Mouse (Mus musculus) gastrocnemius, postnatal 4 days (tissue): Measurements from ENCODE around the gene Crym. TPM values are rescaled to one million over a fixed set of nuclear protein-coding genes. Genes with fewer than 3 reads are reported as not detected.
A peak's percentile ranks its signal among the peaks of the same experiment; 100 is the strongest.

Experiments used
- DNase-seq, 2 experiments: peaks; one replicate each; pipeline ENCODE4 v3.0.0; 2021 to 2022; ENCODE audit warnings: low spot score in 2 of 2, mixed read lengths in 2 of 2
- long read RNA-seq, 2 experiments: library from polyadenylated mRNA; stranded (forward); transcript quantifications; one replicate each; pipeline ENCODE4 v2.0.0; 2021
- total RNA-seq, 2 experiments: library from RNA; stranded (reverse); gene quantifications; 2 replicates each; pipeline ENCODE4 v1.2.3; 2021

The Crym gene
- 10 to 100 TPM; 20.3 to 22.2 TPM for total RNA-seq
- long read RNA-seq, experiment 1, transcript Crym-201 (8 exons, 1,383 nt), result major isoform, 14 of 30 reads
- long read RNA-seq, experiment 1, partial matches to known transcripts, result 10 of 30 reads
- long read RNA-seq, experiment 1, other reads (novel, unspliced or antisense), result 6 of 30 reads
- long read RNA-seq, experiment 2, transcript Crym-201 (8 exons, 1,383 nt), result major isoform, 10 of 21 reads
- long read RNA-seq, experiment 2, partial matches to known transcripts, result 8 of 21 reads
- long read RNA-seq, experiment 2, other reads (novel, unspliced or antisense), result 3 of 21 reads

DNA sequence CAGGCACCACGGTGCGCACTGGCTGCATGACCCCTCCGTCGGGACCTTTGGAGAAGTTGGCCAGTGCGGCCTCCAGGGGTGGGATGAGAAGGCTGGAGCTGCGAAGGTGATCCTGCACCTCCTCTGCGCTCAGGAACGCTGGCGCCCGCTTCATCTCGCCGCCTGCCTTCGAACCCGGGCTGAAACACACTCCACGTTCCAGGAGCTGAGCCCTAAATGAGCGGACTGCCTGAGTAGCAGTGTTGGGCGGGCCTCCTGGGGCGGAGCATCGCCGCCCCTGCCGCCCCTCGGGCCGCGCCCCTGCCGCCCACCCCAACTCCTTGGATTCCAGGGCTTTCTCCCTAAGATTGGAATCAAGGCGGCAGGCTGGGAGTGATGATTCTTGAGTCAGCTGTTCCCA, at the start of gene Crym:
Gene Crym (minus strand): TSS at position 341 of the 400 bp plus-strand sequence.
- no peak for DNase-seq

DNA sequence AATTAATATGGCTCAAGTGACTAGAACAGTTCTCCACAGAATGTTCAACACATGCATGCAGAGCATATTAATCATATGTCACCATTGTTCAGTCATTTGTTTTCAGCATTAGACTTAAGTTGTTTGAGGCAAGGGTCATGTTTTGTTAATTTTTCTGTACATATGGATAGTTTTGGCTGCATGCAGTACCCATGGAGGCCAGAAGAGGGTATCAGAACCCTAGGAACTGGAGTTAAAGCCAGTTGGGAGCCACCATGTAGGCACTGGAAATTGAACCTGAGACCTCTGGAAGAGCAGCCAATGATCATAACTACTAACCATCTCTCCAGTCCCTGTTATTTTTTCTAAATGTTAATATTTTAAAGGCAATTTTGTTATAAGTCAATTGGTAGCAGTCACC, 39.2 kb upstream of the Crym start:
- DNase-seq, result no peak

DNA sequence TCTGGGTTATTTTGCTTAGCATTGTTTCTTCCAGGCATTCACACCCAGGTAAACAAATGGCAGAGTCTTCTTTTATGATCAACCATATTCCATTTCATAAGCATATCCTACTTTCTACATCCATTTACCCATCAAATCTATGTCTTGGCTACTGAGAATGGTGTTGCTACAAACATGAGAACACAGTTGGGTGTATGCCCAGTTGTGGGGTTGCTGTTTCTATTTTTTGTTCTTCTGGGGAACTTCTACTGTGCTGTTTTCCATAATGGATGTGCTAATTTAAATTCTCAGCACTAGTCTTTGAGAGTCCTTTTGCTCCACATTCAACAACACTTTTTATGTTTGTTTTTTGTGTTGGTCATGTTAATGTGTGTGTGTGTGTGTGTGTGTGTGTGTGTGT, 26.6 kb upstream of the Crym start:
- no peak for DNase-seq

DNA sequence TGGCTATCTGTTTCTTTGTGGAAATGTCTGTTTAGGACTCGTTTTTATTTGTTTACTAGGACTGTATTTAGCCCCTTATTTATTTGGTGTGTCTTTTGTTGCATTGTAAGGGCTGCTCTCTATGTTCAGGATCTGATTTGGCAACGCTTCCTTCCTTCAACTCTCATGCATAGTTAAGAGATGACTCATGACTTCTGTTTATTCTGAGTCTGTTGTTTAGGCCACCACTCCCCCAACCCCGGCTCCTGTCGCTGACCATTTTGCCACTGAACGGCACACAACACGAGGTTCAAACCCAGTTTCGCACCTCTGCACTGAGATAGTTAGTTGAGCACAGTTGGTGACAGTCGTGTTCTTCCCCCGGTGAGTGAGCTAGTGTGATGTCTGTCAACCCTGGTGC, 4.1 kb upstream of the Crym start:
- no peak for DNase-seq

DNA sequence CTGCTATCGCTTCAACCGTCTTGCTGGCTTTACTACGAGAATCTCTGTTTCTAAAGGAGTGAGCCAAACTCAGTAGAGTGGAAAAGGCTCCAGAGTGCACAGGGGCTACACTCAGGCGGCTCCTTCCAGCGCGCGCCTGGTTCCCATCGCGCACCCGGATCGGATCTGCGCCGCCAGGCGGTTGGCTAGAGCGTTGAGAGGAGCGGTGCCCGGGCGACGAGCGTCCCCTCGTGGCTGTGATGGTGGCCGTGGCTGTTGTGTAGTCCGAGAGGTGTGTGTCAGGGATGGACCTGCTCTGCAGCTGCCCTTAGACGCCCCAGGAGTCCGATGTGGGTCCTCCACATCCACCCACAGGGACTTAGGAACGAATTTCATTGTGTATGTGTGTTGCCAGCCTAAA, 1.9 kb upstream of the Crym start, which contains the start of gene Abca14:
Gene Abca14 (plus strand): TSS at position 173 of the 400 bp plus-strand sequence.
- peak; percentile 67 to 79 for DNase-seq

DNA sequence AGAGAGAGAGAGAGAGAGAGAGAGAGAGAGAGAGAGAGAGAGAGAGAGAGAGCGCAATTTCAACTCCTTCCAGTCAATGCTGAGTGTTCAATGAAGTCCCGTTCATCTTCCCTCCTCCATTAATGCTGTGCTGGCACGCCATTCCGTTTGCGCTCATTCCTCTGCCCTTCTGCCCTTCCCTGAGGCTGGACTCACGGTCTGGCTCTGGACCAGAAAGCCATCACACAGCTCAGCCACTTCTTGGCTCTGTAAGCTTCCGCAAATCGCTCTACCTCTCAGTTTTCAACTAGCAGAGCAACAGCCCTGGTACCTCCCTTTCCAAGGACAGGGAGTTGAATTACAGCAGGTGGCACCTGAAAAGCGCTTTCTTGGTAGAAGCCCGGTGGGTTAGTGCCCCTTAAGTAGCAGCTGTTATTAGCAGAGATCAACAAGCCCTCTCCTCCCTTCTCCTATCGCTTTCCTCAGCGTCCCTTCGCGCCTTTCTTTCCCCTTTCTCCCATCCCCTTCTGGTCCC, 623 bp downstream of the Crym start:
- no peak for DNase-seq

DNA sequence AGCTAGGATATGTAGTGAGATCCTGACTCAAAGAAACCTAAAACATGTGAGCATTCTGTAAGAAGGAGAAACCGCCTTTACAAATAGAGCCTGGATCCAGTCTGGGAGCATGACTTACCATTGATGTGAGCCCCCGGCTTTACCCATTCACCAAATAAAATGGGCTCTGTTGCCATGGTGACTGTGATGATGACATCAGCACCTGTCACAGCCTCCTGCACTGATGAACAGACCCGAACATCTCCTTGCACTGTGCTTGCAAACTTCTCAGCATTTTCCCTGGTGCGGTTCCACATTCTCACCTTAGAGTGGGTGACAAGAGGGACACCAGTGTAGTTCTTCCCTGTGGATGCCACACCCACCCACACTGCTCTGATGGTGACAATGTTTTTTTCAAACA, 6.7 kb downstream of the Crym start:
- DNase-seq, result no peak

DNA sequence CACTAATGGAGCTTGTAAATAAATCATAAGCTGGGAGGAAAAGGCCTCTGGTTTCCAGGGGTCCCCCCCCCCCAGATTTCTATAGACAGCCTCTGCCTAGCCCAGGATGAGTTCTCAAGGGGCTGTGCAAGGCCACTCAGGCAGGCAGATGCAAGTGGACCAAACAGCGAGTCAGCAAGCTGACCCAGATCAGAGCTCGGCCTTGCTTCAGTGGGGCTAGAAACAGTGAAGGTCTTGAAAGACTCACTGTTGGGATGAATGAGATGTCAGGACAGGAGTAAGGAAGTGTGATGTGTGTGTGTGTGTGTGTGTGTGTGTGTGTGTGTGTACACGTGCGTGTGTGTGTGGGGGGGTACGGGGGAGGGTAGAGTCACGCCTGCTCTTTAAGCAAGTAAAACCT, 9.1 kb downstream of the Crym start:
- no peak for DNase-seq

DNA sequence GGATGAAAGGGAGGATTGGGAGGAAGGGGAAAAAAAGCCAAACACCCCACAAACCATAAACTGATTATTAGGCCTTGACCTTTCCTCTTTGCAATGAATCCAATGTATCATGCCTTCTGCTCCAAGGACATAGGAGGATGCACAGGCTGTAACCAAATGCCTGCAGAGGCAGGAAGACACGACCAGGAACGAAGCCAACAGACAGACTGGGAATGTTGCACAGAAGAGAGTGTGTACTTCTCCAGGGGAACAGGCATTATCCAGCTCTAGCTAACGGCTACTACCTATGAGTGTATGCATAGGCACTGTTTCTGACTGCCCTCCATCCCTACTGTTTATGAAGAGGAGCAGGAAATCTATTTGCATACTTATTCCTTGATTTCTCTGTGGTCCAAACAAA, 9.7 kb downstream of the Crym start:
- no peak for DNase-seq

DNA sequence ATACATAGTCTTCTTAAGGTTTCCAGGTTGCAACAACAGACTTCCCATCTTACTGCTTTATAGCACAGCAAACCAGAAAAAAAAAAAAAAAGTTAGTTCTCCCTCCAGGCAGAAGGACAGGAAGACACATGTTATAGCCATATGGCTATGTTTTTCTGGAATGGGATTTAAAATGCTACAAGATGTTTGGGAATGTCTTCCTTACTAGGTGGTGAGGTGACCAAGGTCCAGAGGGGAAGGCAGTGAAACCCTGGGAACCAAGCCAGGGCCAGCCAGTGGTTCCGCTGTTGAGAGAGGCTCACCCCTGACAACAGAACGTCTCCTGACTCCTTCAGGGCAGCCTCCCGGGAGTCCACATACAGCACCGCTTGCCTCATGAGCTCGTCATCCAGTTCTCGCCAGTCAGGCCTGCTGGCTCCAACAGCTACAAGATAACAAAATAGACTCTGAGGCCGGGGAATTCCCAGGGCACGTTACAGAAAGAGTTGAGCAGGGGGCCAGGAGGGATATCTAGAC, 11.7 kb downstream of the Crym start:
- DNase-seq, result no peak

DNA sequence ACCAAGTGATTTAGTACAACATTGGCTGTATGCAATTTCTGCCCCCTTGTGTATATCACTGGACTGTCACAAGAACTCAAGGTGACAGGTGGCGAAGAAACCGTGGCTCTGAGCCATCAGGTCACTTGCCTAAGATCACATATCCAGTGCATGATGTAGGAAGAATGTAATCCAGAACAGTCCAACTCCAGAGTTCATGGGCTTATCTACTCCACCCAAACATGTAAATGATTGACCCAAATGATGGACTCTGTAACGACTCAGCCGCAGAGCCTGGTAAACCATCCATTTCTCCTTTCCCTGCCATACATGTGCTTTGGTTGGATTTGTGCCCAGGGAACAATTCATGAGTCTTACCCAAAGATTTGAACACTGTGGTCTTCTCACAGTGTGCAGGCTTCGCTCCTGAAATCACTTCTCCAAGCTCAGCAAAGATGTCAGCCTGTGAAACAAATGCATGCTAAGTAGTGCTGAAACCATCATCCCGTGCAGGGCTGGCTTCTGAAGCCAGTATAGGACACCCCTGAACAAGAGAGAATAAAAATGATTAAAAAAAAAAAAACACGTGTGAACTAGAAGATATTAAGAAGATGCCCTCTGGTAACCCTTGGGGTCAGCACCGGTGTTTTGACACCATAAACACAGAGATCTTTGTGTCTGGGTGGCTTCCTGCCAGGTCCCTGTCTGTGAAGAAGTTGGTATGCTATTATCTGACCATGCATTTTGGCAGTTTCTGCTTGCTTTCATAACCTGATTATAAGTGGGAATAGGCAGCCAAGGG, 12.4 kb downstream of the Crym start:
- DNase-seq, result no peak

DNA sequence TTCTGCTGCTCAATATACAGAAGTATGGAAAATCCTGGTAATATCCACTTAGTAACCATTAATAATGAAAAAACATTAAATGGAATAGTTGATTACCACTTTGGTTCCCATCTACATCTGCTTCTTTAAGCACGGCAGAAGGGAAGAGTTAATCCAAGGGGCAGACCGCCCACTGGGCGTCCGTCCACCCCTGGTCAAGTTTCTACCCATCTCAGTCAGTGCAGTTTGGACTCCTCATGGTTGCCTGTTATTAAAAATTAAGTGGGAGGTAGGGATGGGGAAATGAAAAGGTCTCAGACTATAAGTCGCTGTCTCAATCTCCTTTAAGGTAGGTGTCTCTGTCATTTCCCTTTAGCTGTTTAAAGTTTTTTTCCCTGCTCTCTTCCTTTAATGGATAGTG, 13.0 kb downstream of the Crym start:
- DNase-seq, result no peak

DNA sequence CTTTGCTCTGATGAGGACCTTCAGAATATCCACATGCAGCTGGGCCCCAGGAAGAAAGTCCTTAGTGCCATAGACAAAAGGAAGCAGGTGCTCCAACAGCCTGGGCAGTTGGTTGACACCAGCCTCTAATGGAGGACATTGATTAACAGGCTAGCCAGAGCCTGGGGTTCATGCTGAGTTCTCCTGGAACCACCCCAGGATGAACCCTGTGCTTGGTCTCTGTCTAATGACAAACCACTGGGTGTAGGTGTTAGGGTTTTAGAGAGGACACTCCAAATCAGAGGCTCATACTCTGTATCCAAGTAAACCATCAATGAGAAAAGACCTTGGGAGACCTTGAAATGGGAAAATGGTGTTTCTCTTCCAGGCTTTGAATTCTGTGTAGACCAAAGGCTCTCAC, 19.0 kb downstream of the Crym start:
- no peak for DNase-seq

DNA sequence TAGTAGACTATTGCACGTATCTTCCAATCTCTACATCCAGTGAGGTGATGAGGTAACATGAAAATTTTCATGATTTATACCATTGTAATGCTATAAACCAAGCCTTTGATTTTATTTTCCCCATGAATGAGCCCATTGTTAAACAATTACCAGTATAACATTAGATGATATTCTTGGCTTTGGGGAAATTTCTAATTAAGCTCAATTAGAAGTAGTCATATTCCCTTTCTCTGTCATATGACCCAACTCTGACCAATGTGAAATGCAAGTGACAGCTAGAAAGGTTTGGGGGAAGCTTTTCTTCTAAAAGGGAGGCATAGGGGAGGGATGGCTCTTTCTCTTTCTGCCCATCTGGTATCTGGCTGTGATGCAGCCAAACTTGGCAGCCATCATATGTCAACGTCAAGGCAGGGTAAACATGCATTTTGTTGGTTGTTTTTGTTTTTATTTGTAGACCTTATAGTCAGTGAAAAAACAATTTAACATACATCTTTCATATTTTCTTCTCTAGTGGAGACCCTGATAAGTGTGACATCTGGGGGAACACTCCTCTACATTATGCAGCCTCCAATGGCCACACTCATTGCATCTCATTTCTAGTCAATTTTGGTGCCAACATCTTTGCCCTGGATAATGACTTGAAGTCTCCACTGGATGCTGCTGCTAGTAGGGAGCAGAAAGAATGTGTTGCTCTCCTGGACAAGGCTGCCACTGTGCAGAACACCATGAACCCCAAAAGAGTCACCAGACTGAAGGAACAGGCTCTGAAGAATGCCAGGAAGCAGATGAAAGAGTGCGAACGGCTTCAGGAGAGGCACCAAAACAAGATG, 20.3 kb downstream of the Crym start:
- DNase-seq, result no peak

DNA sequence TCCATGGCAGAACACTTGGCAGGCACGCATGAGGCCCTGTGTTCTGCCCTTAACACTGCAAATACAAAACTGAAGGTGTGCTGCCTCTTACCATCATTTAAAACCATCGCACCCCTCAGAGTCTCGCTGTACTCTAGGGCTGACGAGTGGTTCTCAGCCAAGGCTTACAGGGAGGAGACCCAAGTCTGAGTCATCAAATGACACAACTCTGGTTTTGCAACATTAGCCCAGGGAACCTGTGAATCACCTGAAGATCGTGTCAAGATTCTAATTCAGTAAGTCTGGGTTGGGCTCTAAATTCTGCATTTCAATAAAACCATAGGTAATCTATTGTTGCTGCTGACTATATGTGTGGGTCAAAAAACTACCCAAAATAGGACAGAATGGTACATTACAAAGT, 21.4 kb downstream of the Crym start:
- DNase-seq, result no peak

DNA sequence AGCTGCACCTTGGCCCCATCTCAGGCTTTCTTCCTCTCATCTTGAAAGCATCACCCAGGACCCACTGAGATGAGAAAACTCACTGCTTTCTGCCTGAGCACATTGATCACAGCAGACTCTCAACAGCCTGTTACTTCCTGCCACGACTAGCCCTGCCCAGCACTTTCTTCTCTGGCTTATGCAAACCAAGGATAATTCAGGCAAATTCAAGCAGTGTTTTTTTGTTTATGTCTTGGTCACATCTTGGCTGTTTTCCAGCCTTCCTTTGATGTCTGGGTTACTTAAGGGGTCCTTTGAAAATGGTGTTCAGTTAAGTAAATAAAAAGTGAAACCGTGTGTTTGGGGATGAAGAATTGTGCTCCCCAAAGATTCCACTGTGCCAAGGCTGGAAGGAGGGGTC, 23.0 kb downstream of the Crym start:
- DNase-seq, result no peak

DNA sequence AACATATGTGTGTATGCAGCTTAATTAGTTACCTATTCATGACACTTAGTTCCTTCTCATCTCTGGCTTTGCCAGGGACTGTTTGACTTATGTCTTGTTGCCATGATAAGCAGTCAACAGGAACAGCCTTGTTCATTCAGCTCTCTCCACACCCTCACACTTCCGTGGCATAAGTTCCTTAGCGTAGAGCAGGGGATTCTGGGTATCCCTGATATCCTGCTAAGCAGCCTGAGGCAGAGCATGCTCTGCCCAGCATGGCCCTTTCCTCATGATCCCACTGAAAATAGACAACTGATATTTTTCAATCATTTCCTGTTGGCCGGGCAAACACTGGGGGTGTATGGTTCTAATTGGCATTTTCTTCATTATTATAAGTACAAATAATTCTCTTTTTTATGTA, 24.3 kb downstream of the Crym start:
- DNase-seq, result no peak

DNA sequence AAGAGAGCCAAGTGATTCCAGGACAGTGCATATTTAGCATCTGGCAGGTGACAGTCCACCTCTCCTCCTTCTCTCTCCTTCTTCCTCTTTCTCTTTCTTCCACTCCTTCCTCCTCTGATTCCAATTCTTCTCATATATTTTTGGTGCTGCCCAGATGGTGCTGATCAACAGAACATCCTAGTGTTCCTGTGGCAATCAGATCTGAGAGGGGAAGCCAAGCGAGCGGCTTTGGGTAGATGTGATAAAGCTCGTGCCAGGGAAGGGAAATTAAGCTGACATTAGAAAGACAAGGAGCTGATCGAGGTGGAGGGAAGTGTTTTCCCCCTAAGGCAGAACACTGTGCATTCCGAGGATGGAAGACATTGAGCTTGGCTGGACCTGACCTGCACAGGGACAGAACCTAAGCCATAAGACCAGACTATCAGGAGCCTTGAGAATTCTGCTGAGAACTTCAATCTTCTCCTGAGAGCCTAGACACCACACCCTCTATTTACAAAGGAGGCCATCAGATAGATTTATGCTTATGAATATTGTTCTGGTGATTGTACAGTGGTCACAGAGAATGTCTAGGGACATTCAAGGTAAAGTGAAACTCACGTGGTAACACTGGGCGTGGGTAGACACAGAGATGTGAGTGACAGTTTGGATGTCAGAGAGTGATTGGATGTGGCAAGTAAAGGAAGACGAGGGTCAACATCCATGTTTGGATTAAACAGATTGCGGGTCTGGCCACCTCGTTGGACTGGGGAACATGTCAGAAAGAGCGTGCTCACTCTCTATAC, 27.0 kb downstream of the Crym start:
- DNase-seq, result no peak

DNA sequence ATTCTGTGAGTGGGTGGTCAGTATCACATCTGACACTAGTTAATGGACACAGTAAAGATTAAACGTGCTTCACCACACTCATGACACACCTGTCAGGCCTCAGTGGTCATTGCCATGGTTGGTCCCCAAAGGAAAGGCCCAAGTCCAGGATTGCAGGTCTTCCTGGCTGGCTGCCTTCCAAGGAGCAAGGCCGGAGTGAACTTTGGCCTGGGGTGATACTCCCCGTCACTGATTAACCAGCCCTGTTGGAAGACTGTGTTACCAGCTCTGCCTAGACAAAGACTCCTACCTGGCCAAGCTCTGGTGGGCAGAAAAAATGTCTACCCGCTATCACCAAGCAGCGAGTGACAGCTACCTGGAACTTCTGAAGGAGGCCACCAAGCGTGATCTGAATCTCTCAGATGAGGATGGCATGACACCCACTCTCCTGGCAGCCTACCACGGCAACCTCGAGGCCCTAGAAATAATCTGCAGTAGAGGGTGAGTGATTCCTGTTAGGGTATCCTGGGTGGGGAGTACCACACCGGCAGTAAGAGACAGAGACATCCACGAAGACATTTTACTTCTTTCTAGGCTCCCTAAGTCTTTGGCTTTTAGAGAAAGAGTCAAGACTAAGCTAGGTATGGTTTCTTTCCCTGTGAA, 28.2 kb downstream of the Crym start, which contains the start of gene Anks4b:
Gene Anks4b (plus strand): TSS at position 256 of the 642 bp plus-strand sequence.
- DNase-seq, result no peak

DNA sequence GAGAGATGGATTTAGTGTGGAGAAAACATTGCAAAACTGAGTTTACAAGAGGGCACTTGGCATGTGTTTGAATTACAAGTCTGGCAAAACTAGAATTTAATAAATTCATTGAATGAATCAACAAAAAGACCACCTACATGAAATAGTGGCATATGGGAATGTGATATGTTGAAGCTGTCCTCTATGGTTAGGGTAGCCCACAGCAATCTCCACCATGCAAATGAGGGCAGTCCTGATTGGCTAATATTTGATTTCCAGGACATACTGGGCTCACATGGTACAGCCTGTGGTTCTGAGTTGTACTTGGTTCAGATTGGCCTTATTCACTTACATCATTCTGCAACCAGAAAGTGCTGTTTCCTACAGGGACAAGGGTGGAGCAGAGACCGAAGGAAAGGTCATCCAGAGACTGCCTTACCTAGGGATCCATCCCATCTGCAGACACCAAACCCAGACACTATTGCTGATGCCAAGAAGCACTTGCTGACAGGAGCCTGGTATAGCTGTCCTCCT, 29.7 kb downstream of the Crym start:
- no peak for DNase-seq
